Mouse (Mus musculus) intestine, embryonic 16.5 days (tissue): ENCODE data around the gene Usp19. TPM values are rescaled to one million over a fixed set of nuclear protein-coding genes. Genes with fewer than 3 reads are reported as not detected.
A peak's percentile ranks its signal among the peaks of the same experiment; 100 is the strongest.

Experiments
- ATAC-seq: fragments of 200-750 bp; cut with Nextera tagmentation; 2 replicates; pipeline ENCODE4 v1.8.0; 2017; ENCODE audit warnings: moderate TSS enrichment, moderate library complexity
- H3K27ac ChIP-seq: fragments of 300-500 bp; sonication (generic); 2 replicates; pipeline ENCODE4 v1.5.1; 2014; ENCODE audit warnings: mild to moderate bottlenecking, low read length
- H3K27me3 ChIP-seq: fragments of 300-500 bp; sonication (generic); replicated peaks from 2 replicates; pipeline ENCODE4 v1.6.1; 2014; ENCODE audit warnings: low read length, control low read depth, mixed read lengths; ENCODE audit not compliant: control insufficient read depth, insufficient read depth
- H3K36me3 ChIP-seq: fragments of 300-500 bp; sonication (generic); 2 replicates; pipeline ENCODE4 v1.6.1; 2014; ENCODE audit warnings: low read length, control low read depth; ENCODE audit not compliant: control insufficient read depth, insufficient read depth
- H3K4me1 ChIP-seq: fragments of 300-500 bp; sonication (generic); 2 replicates; pipeline ENCODE4 v1.6.1; 2014; ENCODE audit warnings: low read length, control low read depth, mixed read lengths; ENCODE audit not compliant: control insufficient read depth, insufficient read depth
- H3K4me2 ChIP-seq: fragments of 300-500 bp; sonication (generic); 2 replicates; pipeline ENCODE4 v1.6.1; 2014; ENCODE audit warnings: low read depth, low read length, control low read depth
- H3K4me3 ChIP-seq: fragments of 300-500 bp; sonication (generic); 2 replicates; pipeline ENCODE4 v1.5.1; 2014; ENCODE audit warnings: mild to moderate bottlenecking, low read length
- H3K9ac ChIP-seq: fragments of 300-500 bp; sonication (generic); 2 replicates; pipeline ENCODE4 v1.6.1; 2014; ENCODE audit warnings: low read depth, low read length
- H3K9me3 ChIP-seq: fragments of 300-500 bp; sonication (generic); 2 replicates; pipeline ENCODE4 v1.6.1; 2016; ENCODE audit warnings: low read length, control low read depth; ENCODE audit not compliant: control insufficient read depth
- WGBS: fragments of 180-500 bp; shearing (Covaris S2); extraction: QIAGEN DNeasy Blood & Tissue Kit; methylation state at CpG from one replicate; pipeline ENCODE4 v1.1.7; 2014; 5-methylcytosine and 5-hydroxymethylcytosine counted together
- polyA plus RNA-seq: library from polyadenylated mRNA; unstranded; fragments of >200 nt; fragmentation: Nextera tagmentation; extraction: Ambion mirVana; gene quantifications from 2 replicates; pipeline ENCODE4 v1.2.1, GENCODE M21; 2015

The Usp19 gene
- polyA plus RNA-seq, 1 experiment from 2014 or later = 35.7 TPM

DNA sequence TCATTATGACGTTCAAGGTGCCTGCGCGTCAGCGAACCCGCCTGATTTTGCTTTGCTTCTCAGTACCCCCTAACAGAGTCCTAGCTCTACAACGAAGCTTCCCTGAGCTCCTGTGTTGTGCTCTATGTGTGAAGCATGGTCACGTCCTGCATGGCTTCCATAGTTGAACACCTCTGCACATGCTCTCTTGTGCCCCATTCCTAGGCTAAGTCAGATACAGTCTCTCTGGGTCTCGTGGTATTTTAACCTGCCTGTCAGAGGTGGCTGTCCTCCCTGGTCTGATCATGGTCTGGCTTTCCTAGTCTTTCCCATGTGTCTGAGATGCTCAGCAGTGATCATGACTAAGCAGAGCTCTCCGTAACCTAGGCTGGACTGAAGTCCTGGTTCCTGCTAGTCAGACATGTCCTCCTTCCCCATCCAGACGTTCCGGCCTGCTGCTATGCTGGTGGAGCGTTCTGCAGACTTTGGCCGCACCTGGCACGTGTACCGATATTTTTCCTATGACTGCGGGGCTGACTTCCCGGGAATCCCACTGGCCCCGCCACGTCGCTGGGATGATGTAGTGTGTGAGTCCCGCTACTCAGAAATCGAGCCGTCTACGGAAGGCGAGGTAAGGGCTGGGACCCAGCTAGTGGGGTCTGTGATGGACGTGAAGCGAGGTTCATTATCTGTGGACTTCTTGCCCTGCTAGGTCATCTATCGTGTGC is 9.4 kb upstream of the Usp19 start:
- H3K9ac ChIP-seq = no peak overlapping the region

DNA sequence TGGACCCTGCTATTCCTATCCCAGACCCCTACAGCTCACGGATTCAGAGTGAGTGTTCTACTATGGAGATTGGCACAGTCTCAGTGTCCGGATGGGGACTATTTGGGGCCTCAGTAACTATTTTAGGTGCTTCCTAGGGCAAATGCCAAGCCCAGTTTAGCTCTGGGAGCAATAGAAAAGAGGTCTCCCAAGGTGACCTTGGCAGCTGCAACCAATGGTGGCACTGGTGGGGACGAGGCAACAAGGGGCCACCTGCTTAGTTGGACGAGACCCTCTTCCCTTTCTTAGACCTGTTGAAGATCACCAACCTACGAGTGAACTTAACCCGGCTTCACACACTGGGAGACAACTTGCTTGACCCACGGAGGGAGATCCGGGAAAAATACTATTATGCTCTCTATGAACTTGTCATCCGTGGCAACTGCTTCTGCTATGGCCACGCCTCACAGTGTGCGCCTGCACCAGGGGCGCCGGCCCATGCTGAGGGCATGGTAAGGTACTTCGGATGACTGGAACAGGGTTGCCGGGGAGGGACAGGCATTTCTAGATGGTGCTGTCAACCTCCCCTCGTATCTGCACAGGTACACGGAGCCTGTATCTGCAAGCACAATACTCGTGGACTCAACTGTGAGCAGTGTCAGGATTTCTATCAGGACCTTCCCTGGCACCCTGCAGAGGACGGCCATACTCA is 8.7 kb upstream of the Usp19 start:
- 89% methylated on average over 19 of the region's 19 CpGs for WGBS
- H3K4me3 ChIP-seq = no peak overlapping the region
- no peaks in the 10 kb centered on the region for H3K9me3 ChIP-seq
- ATAC-seq = no peak
- no peak overlapping the region for H3K9ac ChIP-seq
- H3K4me2 ChIP-seq = no peak overlapping the region
- peaks cover 20% of the 10 kb centered on the region for H3K4me1 ChIP-seq
- no peak overlapping the region for H3K27ac ChIP-seq
- no peaks in the 10 kb centered on the region for H3K27me3 ChIP-seq
- peaks cover 18% of the 10 kb centered on the region for H3K36me3 ChIP-seq

More for the DNA sequence above, 9.4 kb upstream of the Usp19 start:
- Histone ChIP-seq H3K4me3 (peak overlapping the region; percentile 57; the same call in 1 of the 2 replicates), H3K36me3 (peaks cover 14% of the 10 kb centered on the region), H3K4me1 (peaks cover 20% of the 10 kb centered on the region), H3K27me3 (no peaks in the 10 kb centered on the region), H3K27ac (no peak overlapping the region), H3K9me3 (no peaks in the 10 kb centered on the region), H3K4me2 (peak overlapping the region; percentile 58; the same call in 1 of the 2 replicates)
- WGBS = 90% methylated on average over 28 of the region's 28 CpGs
- no peak for ATAC-seq

GRCm38 (mm10) chr9:108483051-108483790 is 7.2 kb upstream of the Usp19 start:
- WGBS = 93% methylated on average over 18 of the region's 18 CpGs
- H3K9me3 ChIP-seq = no peaks in the 10 kb centered on the region
- no peak overlapping the region for H3K4me2 ChIP-seq
- no peak overlapping the region for H3K4me3 ChIP-seq
- no peaks in the 10 kb centered on the region for H3K27me3 ChIP-seq
- peaks cover 23% of the 10 kb centered on the region for H3K36me3 ChIP-seq
- H3K27ac ChIP-seq = no peak overlapping the region
- H3K9ac ChIP-seq = no peak overlapping the region
- H3K4me1 ChIP-seq = peaks cover 20% of the 10 kb centered on the region
- ATAC-seq = no peak

DNA sequence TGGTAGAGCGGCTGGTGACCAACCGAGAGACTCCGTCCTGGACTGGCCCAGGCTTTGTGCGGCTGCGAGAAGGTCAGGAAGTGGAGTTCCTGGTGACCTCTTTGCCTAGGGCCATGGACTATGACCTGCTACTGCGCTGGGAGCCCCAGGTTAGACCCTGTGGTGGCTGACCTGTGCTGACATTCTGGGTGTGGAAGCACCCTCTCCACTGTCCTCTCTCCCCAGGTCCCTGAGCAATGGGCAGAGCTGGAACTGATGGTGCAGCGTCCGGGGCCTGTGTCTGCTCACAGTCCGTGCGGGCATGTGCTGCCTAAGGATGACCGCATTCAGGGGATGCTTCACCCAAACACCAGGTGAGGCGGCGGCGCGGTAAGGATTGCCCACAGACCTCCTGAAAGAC is 6.4 kb upstream of the Usp19 start:
- no peak overlapping the region for H3K9ac ChIP-seq
- H3K27me3 ChIP-seq = no peaks in the 10 kb centered on the region
- H3K4me2 ChIP-seq = no peak overlapping the region
- H3K4me3 ChIP-seq = no peak overlapping the region
- H3K4me1 ChIP-seq = peaks cover 18% of the 10 kb centered on the region
- ATAC-seq = no peak
- no peaks in the 10 kb centered on the region for H3K9me3 ChIP-seq
- 93% methylated on average over 15 of the region's 15 CpGs for WGBS
- peaks cover 23% of the 10 kb centered on the region for H3K36me3 ChIP-seq
- H3K27ac ChIP-seq = no peak overlapping the region

- peaks cover 14% of the 10 kb centered on the region for H3K4me1 ChIP-seq
- ATAC-seq = no peak
- no peak overlapping the region for H3K27ac ChIP-seq
- H3K9me3 ChIP-seq = no peaks in the 10 kb centered on the region
- WGBS = 94% methylated on average over 19 of the region's 19 CpGs
- H3K4me3 ChIP-seq = no peak overlapping the region
- H3K27me3 ChIP-seq = no peaks in the 10 kb centered on the region
- H3K4me2 ChIP-seq = no peak overlapping the region
- peaks cover 26% of the 10 kb centered on the region for H3K36me3 ChIP-seq
- H3K9ac ChIP-seq = no peak overlapping the region
Observed at GRCm38 (mm10) chr9:108485301-108485875, 5.0 kb upstream of the Usp19 start.

DNA sequence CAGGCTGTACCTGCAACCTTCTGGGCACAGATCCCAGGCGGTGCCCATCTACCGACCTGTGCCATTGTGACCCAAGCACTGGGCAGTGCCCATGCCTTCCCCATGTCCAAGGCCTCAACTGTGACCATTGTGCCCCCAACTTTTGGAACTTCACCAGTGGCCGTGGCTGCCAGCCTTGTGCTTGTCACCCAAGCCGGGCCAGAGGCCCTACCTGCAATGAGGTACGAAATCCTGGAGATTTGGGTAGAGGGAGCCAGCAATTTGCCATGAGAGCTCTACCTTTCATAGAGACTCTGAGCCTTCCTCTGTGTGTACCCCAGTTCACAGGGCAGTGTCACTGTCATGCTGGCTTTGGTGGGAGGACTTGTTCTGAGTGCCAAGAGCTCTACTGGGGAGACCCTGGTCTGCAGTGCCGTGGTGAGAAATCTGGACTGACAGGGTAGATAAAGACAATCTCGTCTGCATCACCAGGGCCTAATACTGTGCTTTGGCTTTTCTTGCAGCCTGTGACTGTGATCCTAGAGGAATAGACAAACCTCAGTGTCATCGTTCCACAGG is 3.4 kb upstream of the Usp19 start:
- WGBS = 93% methylated on average over 8 of the region's 8 CpGs
- Histone ChIP-seq H3K9ac (no peak overlapping the region), H3K4me3 (no peak overlapping the region), H3K4me1 (peaks cover 15% of the 10 kb centered on the region), H3K9me3 (no peaks in the 10 kb centered on the region), H3K36me3 (peaks cover 28% of the 10 kb centered on the region), H3K27me3 (no peaks in the 10 kb centered on the region), H3K27ac (no peak overlapping the region), H3K4me2 (no peak overlapping the region)
- no peak for ATAC-seq

- Histone ChIP-seq H3K4me3 (no peak overlapping the region), H3K27ac (no peak overlapping the region), H3K4me2 (no peak overlapping the region), H3K36me3 (peaks cover 29% of the 10 kb centered on the region; the same call in 1 of the 2 replicates), H3K4me1 (peaks cover 21% of the 10 kb centered on the region), H3K9me3 (no peaks in the 10 kb centered on the region), H3K27me3 (no peaks in the 10 kb centered on the region), H3K9ac (no peak overlapping the region)
- 93% methylated on average over 17 of the region's 17 CpGs for WGBS
- ATAC-seq = no peak
Observed at GRCm38 (mm10) chr9:108488403-108488802, 2.0 kb upstream of the Usp19 start.

GRCm38 (mm10) chr9:108489215-108489614 is 1.2 kb upstream of the Usp19 start:
- Histone ChIP-seq H3K4me2 (no peak overlapping the region), H3K27ac (peak overlapping the region; percentile 97; the same call in 1 of the 2 replicates), H3K4me1 (peaks cover 21% of the 10 kb centered on the region), H3K9ac (peak overlapping the region; percentile 96; the same call in 1 of the 2 replicates), H3K36me3 (peaks cover 33% of the 10 kb centered on the region; the same call in 1 of the 2 replicates), H3K4me3 (no peak overlapping the region), H3K27me3 (no peaks in the 10 kb centered on the region), H3K9me3 (no peaks in the 10 kb centered on the region)
- 94% methylated on average over 20 of the region's 20 CpGs for WGBS
- ATAC-seq = no peak
